Mouse (Mus musculus) cerebral cortex, adult 2 months (tissue): Measurements from ENCODE around the gene Ngdn.

Experiments used
- WGBS: fragments of 180-500 bp; shearing (Covaris S2); methylation state at CpG from one replicate; pipeline ENCODE4 v1.1.7; 2018; 5-methylcytosine and 5-hydroxymethylcytosine counted together

Gene Ngdn

DNA sequence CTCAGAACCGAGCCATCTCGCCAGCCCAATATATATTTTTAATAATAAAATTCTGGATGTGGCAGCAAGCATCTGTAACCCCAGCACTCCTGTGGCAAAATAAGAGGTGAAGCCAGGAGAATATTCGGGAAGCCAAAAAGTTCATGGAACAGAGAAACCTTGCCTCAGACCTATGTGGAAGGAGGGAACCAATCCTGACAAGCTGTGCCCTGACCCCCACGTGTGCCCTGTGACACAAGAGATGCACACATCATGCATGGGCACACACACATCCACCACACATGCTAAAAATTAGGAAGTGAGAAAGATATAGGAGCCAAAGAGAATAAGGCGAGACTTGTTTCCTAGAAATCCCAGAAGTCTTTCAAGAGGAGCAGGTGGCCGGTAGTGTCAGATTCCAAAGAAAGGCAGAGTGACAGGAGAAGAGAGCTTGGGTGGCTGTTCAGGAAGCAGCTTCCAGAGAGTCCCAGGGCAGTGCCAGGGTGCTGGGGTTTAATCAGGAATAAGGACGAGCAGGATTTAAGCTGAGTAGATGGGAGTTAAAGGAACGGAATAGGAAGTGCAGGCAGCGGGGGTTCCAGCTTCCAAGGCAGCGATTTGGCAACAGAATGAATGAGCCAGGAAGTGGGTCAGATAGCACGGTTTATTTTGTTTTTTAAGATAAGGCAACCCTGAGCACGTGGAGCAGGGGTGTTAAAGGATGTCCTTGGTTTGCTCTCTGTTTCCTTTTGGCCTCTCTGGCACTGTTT lies 13.1 kb upstream of the Ngdn start:
- 49% methylated on average over 12 of the region's 12 CpGs for WGBS

DNA sequence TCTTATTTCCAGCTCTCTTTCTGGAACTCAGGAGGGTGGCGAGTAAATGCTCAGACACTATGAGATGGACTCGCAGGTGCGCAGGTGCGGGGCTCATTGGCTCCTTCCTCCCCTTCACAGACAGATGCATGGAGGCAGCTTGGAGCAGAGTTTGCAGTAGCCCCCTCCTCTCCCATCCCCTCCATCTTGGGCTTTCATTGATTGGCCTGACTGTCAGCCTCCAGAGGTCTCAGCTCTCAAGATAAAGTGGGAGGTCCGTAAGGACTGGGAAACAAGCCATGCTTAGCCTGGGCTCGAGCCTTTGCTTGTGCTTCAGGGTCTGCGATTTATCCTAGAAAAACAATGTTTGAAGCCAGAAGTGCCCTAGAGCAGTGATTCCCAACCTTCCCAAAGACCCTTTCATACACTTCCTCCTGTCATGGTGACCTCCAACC lies 12.6 kb upstream of the Ngdn start:
- WGBS: 70% methylated on average over 7 of the region's 7 CpGs

DNA sequence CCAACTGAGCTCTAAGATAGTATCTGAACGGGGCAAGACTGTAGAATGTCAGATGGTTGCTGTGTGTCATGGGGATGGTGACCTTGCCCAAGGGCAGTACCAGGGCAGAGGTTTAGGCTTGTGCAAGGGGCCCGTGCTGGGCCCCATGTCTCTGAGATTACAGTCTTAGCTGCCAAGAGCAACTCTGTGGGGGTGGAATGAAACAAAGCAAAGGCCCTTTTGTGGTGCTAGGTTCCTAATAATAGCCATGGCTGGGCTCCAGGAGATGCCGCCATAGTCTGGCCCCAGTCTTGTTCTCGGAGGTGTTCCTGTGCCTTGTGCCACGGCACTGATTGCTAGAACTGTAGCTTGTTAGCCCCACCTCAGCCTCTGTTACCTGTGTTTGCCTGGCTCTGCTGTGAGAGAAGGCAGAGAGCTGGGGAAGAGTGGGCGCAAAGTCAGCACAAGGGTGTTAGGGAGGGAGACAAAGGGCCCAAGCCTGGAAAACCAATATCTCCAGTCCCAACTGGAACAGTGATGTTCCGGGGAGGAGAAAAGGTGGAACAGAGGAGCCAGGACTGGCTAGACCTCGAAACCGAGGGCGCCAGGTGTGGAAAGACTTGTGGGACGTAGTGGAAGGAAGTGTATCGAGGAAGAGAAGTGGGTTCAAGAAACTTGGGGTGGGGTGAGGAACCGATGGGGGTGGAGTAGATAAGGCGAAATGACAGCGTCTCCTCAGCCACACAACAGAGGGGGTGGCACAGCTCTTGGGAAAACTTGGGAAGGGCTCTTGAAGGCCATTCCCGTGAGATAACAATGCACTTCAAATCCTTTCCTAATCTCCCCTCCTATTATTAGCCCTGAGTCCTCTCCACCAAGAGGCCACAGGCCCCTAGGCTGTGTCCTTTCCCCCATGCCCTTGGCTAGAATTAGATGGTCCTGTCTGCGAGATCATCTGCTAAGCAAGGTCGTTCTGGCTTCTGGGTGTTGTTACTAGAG lies 11.1 kb upstream of the Ngdn start:
- 73% methylated on average over 18 of the region's 18 CpGs for WGBS

DNA sequence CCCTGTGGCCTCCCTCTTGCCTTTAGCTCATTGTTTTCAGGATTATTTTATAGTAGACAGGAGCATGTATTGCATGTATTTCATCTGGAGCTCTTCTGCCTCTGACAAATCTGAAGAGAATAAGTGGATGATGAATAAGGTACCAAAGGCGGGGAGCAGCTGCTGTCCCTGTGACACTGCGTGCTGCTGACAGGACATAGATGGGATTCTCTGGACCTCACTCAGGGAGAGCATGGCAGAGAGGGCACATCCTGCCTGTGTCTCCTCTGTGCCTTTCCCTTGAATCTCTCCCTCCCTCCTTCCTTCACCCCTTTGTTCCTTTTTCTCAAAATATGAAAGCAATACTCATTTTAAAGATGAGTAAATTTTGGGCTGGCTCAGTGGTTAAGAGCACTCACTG lies 9.7 kb upstream of the Ngdn start:
- WGBS: 87% methylated on average over 2 of the region's 2 CpGs

DNA sequence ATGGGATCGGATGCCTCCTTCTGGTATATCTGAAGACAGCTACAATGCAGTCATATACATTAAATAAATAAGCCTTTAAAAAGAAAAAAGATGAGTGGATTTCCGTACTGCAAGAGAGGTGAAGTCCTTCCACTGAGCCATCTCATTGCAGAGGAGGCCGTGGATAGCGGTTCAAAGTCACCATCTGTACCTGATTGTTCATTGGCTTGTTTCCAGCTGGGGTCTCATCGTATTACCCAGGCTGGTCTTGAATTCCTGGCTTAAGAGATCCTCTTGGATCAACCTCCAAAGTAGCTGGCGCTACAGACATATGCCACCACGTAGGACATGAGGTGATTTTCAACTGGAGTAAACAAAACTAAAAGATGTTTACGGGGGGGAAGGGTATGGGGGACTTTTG lies 9.3 kb upstream of the Ngdn start:
- 82% methylated on average over 8 of the region's 8 CpGs for WGBS

DNA sequence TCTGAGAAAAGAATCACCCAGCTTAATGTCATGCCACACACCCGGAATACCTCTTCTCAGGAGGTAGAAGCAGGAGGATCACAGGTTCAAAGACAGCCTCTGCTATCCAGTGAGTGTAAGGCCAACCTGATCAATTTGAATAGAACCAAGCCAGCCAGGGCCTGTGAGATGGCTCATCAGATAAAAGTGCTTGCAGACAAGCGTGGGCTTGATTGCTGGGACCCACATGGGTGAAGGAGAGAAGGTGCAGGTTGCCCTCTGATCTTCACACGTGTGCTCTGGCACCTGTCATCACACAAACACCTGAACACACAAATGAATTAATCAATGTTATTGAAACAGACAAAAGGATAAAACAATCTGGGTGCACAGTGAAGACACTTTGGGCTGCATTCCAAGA lies 8.7 kb upstream of the Ngdn start:
- WGBS: 88% methylated on average over 3 of the region's 3 CpGs

DNA sequence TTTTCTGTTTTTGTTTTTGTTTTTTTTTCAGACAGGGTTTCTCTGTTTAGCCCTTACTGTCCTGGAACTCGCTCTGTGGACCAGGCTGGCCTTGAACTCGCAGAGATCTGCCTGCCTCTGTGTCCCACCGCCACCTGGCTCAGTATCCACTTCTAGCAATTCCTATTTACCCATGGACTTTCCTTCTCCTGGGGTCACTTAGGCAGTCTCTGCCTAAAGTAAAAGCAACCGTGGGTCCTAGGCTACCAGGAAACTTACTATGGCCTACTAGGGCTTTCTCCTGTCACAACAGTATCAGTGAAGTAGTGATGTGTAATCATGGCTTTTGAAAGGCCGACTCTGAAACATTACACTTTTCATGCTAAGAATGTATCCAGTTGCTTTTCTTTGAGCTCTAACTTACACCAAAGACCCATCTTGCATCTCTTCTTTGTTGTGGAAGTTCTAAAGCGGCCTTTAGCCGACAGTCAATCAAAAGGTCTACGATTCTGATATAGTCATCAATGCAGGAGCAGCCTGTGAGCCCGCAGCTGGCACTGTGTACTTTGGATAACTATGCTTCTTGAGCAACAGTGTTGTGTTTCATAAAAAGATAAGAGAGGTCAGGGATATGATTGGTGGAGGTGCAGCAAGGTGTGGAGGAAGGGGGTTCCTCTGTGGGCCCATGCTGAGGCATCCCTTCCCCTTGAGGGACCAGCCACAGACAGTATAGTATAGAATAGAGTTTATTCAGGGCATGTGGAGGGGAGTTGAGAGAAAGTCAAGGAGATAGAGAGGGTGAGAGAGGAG lies 7.9 kb upstream of the Ngdn start:
- 94% methylated on average over 9 of the region's 9 CpGs for WGBS

DNA sequence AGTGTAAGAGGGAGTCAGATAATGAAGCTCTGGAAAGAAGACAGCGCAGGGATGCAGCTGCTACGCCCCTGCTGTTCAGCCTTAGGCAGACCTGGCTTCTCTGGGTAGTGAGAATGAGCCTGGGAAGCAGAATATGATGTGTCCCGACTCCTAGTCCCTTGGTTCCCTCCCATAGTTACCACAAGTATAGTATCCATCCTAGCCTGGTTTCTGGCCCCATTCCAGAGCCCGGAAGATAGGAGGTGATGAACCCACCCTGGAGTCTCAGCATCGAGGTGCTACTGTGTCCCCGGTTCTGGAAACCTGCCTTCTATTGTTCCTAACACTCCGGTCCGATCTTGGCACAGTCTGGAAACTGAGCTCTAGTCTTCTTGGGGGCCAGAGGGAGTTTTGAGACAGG lies 6.8 kb upstream of the Ngdn start:
- WGBS: 77% methylated on average over 8 of the region's 8 CpGs

DNA sequence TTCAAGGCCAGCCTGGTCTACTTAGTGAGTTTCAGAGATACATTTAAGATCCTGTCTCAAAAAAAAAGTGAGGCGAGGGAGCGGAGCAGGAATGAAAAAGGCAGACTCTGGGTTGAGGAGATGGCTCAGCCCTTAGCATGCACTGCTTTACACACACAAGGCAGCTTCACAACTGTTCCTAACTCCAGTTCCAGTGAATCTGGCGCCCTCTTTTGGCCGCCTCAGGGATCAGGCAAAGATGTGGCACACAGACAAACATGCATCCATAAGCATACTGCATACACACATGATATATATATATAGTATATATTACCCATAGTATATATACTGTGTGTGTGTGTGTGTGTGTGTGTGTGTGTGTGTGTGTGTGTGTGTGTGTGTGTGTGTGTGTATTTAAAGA lies 4.1 kb upstream of the Ngdn start:
- WGBS: 62% methylated on average over 4 of the region's 4 CpGs

DNA sequence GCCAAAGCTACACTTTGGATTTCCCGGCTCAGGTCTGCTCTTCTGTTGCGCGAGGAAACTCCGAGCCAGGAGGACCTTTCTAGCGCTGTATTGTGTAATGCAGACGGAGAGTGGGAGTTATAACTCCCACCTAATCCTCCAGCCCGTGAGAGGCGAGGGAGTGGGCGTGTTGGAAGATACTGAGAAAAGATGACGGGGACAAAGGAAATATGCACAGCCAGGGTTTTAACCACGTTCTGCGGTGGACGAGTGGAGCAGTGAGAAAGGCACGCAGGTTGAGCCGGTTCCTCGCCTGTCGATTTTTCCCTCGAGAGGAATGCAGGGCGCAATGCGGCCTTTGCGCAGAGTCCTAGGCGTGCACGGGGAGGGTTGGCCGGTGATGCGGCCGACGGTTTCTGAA lies 663 bp upstream of the Ngdn start:
- under 1% methylated on average over 27 of the region's 27 CpGs for WGBS

DNA sequence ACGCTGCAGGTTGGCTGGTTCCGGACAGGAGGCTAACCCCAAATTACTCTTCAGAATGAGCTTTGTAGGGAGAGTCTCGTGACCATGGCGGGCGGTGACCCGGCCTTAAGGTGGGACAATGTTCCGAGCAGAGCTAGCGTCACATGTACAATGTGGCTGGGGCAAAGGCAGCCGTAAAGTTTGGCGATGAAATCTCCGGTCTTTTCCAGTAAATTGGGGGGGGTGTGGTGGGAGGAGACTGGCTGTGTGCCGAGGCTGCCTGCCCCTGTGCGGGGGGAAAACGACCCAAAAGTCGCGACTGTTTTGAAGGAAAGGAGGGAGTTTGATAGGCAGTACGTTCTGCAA lies 485 bp downstream of the Ngdn start:
- under 1% methylated on average over 17 of the region's 17 CpGs for WGBS

DNA sequence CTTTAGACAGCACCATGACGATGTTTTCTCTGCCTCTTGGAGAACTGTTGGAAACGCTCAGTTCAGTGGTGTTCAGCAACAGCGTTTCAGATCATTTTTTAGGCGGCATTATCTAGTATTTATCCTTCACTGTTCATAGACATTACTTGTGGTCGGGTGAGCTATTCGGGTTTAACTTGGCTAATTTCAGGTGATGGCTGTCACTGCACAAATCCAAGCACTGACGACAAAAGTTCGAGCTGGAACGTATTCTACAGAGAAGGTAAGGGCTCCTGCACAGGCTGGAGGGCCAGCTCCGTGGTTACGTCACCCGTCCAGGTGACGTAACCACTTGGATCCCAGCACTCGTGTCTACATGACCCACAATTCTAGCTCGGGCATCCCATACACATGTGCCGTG lies 1.6 kb downstream of the Ngdn start:
- WGBS: 87% methylated on average over 16 of the region's 16 CpGs

DNA sequence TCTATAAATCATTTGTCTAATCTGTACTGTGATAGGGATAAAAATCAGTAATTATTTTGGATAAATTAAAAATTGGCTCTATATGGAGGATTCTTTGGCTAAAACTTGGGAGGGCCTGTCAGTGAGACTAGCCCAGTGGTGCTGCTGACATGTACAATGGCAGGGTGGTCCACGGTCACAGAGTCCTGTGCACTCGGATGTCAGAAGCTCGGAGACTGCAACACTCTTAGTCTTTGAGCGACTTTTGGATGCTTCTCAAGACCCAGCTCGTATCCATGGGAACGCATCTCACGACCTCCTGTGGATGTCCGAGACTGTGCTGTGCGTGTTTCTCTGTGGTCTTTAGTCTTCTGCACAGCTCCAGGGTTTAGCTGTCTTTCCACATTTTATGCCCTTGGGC lies 5.1 kb downstream of the Ngdn start:
- WGBS: 72% methylated on average over 9 of the region's 9 CpGs

DNA sequence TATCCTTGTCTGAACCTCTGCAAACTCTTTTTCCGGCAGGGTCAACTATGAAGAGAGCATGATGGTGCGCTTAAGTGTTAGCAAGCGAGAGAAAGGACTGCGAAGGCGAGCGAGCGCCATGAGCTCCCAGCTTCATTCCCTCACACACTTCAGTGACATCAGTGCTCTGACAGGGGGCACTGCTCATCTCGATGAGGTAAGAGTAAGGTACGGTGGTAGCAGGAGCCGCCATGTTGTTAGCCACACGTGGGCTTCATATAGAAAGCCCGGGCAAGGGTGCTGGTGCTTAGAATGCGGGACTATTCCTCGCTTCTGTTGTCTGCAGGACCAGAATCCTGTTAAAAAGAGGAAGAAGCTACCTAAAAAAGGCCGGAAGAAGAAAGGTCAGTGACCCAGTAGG lies 7.8 kb downstream of the Ngdn start:
- 88% methylated on average over 15 of the region's 15 CpGs for WGBS

DNA sequence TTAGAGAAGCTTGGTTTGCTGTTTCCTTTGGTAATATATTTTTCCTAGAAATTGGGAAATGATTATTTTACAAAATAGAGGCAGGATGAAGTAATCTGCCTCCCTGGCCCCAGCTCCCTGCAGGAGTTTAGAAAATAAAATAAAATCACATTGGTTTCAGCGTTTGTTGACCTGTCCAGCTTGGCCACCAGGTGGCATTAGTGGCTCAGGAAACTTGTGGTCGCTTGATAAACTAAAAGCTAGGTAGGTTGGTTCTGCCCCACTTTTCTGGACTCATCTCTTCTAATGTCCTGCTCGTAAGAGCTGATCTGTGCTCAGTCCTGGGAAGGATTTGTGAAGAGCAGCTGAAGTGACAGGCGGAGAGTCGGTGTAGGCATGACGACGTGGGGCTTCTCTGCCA lies 9.0 kb downstream of the Ngdn start:
- 52% methylated on average over 7 of the region's 7 CpGs for WGBS

DNA sequence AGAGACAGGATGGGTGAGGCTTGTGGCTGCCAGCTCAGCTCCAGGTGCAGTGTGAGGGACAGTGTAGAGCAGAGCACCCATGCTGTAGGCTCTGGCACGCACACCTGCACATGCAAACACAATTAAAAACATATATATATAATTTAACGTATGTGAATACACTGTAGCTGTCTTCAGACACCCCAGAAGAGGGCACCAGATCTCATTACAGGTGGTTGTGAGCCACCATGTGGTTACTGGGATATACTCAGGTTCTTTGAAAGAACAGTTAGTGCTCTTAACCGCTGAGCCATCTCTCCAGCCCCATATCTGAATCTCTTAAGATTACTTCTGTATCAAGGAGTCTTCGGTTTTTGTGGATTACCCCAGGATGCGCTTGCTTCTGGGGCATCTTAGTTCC lies 10.3 kb downstream of the Ngdn start:
- 81% methylated on average over 5 of the region's 5 CpGs for WGBS

DNA sequence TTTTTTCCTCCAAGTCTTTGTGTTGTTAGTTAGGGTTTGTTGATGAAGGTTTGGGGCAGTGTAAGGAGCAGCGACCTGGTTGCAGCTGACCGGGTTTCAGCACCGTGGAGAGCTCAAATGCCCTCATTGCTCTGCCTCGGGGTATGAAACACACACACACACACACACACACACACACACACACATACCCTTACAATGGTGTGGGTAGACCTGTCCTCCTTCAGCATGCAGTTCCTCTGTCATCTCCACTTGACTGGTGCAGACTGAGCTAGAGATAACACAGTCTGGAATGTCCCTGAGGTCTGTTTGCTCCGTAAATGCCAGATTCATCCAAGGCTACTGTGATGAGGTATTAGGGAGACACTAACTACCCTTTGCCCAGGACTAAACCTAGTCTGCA lies 12.0 kb downstream of the Ngdn start:
- WGBS: 59% methylated on average over 5 of the region's 5 CpGs

DNA sequence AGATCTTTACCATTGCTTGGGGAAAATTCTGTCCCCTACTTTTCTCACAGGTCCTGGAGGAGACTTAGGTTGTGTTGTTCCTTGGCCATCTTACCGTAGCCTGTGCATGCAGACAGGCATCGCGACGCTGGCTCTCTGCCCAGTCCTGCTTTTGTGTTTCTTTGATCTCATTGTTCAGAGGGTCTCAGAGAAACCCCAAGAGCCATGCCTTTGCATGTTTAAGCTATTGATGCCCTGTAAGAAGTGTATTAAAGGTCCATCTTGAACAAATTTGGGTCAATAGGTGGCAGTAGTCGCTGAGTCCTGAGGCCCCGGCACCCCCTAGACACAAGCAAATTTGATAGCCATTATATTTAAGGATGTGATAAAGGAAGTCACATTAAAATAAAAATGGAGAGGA lies 12.4 kb downstream of the Ngdn start:
- 14% methylated on average over 6 of the region's 6 CpGs for WGBS

DNA sequence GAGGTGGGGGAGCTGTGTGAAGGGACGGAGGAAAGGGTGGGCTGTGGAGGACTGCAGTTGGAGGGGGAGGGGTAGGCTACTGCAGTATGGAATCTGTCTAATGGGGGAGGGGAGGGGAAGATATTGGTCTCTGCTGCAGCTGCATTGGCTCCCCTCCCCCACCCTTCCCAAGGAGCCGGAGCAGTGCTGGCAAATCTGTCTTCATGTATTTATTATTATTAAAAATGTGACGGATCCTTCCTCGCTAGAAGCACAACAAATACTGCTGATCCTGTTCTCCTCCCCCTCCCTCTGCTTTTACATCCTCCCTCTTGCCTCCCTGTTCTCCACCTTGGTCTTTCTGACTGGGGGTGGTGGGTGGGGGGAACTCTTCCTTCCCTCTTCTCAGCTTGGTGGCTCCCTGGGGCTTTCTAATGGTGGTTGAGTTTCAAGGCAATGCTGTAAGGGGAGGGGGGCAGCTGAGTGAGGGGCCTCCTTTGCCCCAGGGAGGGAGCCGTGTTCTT lies 13.1 kb downstream of the Ngdn start:
- WGBS: 20% methylated on average over 4 of the region's 5 CpGs

DNA sequence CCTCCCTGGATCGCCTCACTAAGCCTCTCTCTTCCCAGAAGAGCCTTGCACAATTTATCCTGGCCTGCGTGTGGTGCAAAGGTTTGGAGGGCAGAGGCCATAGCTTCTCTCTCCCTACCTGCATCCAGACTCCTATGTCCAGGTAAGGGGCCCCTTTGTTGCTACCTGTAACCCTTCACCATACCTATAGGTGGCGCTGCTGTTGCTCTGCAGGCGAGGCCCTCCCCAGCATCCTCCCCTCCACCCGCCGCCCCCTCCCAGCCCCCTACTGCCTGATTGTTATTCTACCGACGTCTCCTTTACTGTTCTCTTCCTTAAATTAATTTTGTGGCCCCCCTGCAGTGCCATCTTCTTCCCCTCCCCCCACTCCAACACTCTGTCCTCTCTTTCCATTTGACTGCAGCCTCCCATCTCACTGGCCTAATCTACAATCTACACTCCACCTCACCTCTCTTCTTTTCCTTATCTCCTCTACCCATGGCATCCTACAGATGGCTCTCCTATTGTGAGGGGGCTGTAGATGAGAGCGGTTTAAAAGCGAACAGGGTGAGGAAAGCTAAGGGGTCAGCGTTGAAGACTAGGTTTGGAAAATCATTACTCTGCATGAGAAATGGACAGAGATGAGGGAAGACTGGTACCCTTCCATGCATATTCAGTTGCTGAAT lies 13.9 kb downstream of the Ngdn start:
- WGBS: 18% methylated on average over 11 of the region's 11 CpGs

DNA sequence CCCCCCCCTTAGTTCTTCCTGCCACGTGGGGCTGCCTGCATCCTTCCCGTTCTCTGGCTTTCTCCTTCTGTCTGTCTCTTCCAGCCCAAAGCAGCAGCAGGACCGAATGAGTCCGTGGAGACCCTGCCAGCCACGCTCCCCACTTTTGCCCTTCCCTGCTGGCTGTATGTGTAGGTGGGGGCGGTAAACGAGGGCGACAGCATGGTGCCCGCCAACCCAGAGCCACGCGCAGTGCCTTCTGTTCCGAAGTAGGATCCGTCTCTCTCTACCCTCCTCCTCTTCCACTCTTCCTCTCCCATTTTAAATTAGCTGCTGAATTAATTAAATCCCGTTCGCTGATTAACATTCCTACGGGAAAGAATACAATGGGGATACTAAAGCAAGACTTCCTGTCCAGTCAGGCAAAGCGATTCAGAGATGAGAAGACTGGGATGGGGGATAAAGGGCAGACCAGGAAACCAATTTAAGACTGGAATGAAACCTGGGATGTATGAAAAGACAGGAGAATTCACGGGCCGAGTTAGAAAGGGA lies 17.5 kb downstream of the Ngdn start:
- 15% methylated on average over 19 of the region's 19 CpGs for WGBS
